ENCODE assay signal across 10 mouse cellular contexts in genomic region chr5:150262717-150263103, GRCm38 (mm10).
DNase-seq lines count a peak whose midpoint lies in the region; ATAC-seq and TF ChIP-seq lines count a peak whose summit lies in the region.
"Had no signal": no experiment of that assay in that cellular context is flagged by ENCODE, and none has a peak within 500 bp of the region (broad histone marks: within the 10 kb centered on the region; RNA-seq: fewer than 3 reads in every experiment).

No protein-coding gene starts in this region.

- H3K4me3 ChIP-seq in kidney, adult 2 months (ENCODE audit: insufficient read depth, low read depth, low read length): no peak overlapping the region
- peak overlapping the region; percentile 50 for H3K4me3 ChIP-seq in forebrain, embryonic 16.5 days (replicated peaks; ENCODE audit: low read length)
- H3K4me3 ChIP-seq in neural tube, embryonic 14.5 days (ENCODE audit: low read depth, low read length): peak overlapping the region; percentile 51

- no peak for TF ChIP-seq POLR2A in kidney, adult 2 months (IDR thresholded peaks at IDR 0.05; ENCODE audit: low read depth, low read length)

- 19% methylated on average over 5 of the region's 5 CpGs for WGBS in kidney, adult 2 months
- 54% methylated on average over 5 of the region's 5 CpGs for WGBS in forebrain, embryonic 16.5 days
- 58% methylated on average over 5 of the region's 5 CpGs for WGBS in neural tube, embryonic 14.5 days

- H3K4me2 ChIP-seq in forebrain, embryonic 16.5 days (ENCODE audit: low read length): peak overlapping the region; percentile 67
- H3K4me2 ChIP-seq in neural tube, embryonic 14.5 days (ENCODE audit: low read depth, low read length): peak overlapping the region; percentile 68

- DNase-seq in kidney, adult 2 months: peak; percentile 31
- no peak for DNase-seq in kidney, postnatal 10 days
- no peak for DNase-seq in ovary, postnatal 10 days (ENCODE audit: low spot score)
- DNase-seq in cerebellum, adult 9-11 months: no peak
- DNase-seq in layer of hippocampus, postnatal 25 days (ENCODE audit: extremely low spot score in 1 of 2, low spot score in 1 of 2): no peak
- DNase-seq: thymus, postnatal 36 days had no signal

- no peaks in the 10 kb centered on the region for H3K27me3 ChIP-seq in kidney, adult 2 months (replicated peaks; ENCODE audit: control insufficient read depth, insufficient read depth, low read length)
- H3K27me3 ChIP-seq in forebrain, embryonic 16.5 days (replicated peaks; ENCODE audit: control insufficient read depth, insufficient read depth, low read length): no peaks in the 10 kb centered on the region
- no peaks in the 10 kb centered on the region for H3K27me3 ChIP-seq in neural tube, embryonic 14.5 days (ENCODE audit: control insufficient read depth, insufficient read depth, low read length)

- ATAC-seq in forebrain, embryonic 16.5 days: no peak
- peak; percentile 46 for ATAC-seq in inflammation-experienced regulatory T-cells, adult 6 months
- no peak for ATAC-seq in neural tube, embryonic 14.5 days (ENCODE audit: low read depth)

- peaks cover 3% of the 10 kb centered on the region for H3K4me1 ChIP-seq in kidney, adult 2 months (ENCODE audit: control insufficient read depth, insufficient read depth, low read length)
- peaks cover 15% of the 10 kb centered on the region for H3K4me1 ChIP-seq in forebrain, embryonic 16.5 days (replicated peaks; ENCODE audit: control insufficient read depth, insufficient read depth, low read length)
- peaks cover 24% of the 10 kb centered on the region for H3K4me1 ChIP-seq in neural tube, embryonic 14.5 days (ENCODE audit: control insufficient read depth, insufficient read depth, low read length)

- H3K9ac ChIP-seq in forebrain, embryonic 16.5 days (replicated peaks; ENCODE audit: low read depth, low read length): no peak overlapping the region
- H3K9ac ChIP-seq in neural tube, embryonic 14.5 days (replicated peaks; ENCODE audit: low read depth, low read length): peak overlapping the region; percentile 76; the same call in 1 of the 2 replicates

- no peaks in the 10 kb centered on the region for H3K36me3 ChIP-seq in kidney, adult 2 months (ENCODE audit: control insufficient read depth, insufficient read depth, low read length)
- H3K36me3 ChIP-seq in forebrain, embryonic 16.5 days (ENCODE audit: control insufficient read depth, insufficient read depth): no peaks in the 10 kb centered on the region
- H3K36me3 ChIP-seq in neural tube, embryonic 14.5 days (ENCODE audit: control insufficient read depth, insufficient read depth, low read length): no peaks in the 10 kb centered on the region
- H3K36me3 ChIP-seq: G1E had no signal

- no peak for TF ChIP-seq CTCF in kidney, adult 2 months (conservative IDR thresholded peaks at IDR 0.05; ENCODE audit: insufficient read depth, insufficient read length, low read depth, low read length)

- H3K27ac ChIP-seq in kidney, adult 2 months (ENCODE audit: insufficient read depth, low read depth, low read length): 0 out of 2 replicates have a peak overlapping the region, but pooled peaks have one; percentile 89
- no peak overlapping the region for H3K27ac ChIP-seq in forebrain, embryonic 16.5 days (ENCODE audit: low read length)
- H3K27ac ChIP-seq in neural tube, embryonic 14.5 days (ENCODE audit: low read depth, low read length): no peak overlapping the region

- H3K9me3 ChIP-seq in forebrain, embryonic 16.5 days (ENCODE audit: control insufficient read depth, low read length): no peaks in the 10 kb centered on the region
- H3K9me3 ChIP-seq in neural tube, embryonic 14.5 days (ENCODE audit: control insufficient read depth, low read length): no peaks in the 10 kb centered on the region
